Mouse (Mus musculus): ENCODE measurements at regions not wholly inside any gene's neighbourhood (a gene's known extent, or its start where the extent isn't known, plus 50 kb on each side); places are given as distances from the start of the nearest gene placed in this dataset.

DNA sequence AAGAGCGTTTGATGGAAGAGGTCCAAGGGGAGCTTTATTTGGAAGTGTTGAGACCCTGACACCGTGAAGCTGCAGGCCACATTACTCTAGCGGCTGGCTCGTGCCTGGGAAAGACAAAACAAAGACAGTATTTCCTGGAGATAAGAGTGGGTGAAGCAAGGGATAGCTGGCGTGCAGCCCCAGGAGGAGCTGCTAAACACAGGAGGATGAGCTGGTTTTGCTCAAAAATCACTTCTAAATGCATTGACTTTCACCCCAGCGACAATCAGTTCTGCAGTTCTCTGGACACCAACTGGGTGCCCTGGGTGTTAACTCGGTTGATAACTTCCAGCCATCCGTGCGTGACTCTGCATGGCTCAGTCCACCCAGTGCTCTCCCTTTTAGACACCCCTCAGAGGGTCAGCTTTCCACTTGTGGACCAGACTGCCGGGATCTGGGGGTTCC, 190.8 kb upstream of the Daam1 start:
- TF ChIP-seq CTCF (conservative IDR thresholded peaks at IDR 0.05; ENCODE audit: low read length) (no peak), POU5F1 (IDR thresholded peaks at IDR 0.05; ENCODE audit: borderline replicate concordance, low read length) (no peak), NANOG (IDR thresholded peaks at IDR 0.05; ENCODE audit: borderline replicate concordance, low read length) (no peak)
